Mouse (Mus musculus) embryonic facial prominence, embryonic 14.5 days (tissue): ENCODE measurements around the gene Rnf111. TPM values are rescaled to one million over a fixed set of nuclear protein-coding genes. Genes with fewer than 3 reads are reported as not detected.
"Not testable (repeated sequence)": the region's sequence is repeated elsewhere in the genome, so short reads cannot be mapped to it uniquely, and the experiment has no call there.

Experiments used
- ATAC-seq: fragments of 200-750 bp; cut with Nextera tagmentation; 2 replicates; pipeline ENCODE4 v1.8.0; 2017; ENCODE audit warnings: low read depth, moderate number of reproducible peaks, moderate TSS enrichment
- DNase-seq: peaks from one replicate; pipeline ENCODE4 v3.0.0-alpha.2; 2015; ENCODE audit warnings: low spot score
- H3K27ac ChIP-seq: fragments of 300-500 bp; sonication (generic); replicated peaks from 2 replicates; pipeline ENCODE4 v1.5.1; 2014; ENCODE audit warnings: low read depth, mild to moderate bottlenecking, low read length, moderate library complexity
- H3K27me3 ChIP-seq: fragments of 300-500 bp; sonication (generic); replicated peaks from 2 replicates; pipeline ENCODE4 v1.6.1; 2014; ENCODE audit warnings: low read length; ENCODE audit not compliant: control insufficient read depth, insufficient read depth
- H3K36me3 ChIP-seq: fragments of 300-500 bp; sonication (generic); 2 replicates; pipeline ENCODE4 v1.6.1; 2014; ENCODE audit warnings: low read length, mixed read lengths; ENCODE audit not compliant: control insufficient read depth, insufficient read depth
- H3K4me1 ChIP-seq: fragments of 300-500 bp; sonication (generic); 2 replicates; pipeline ENCODE4 v1.6.1; 2014; ENCODE audit warnings: antibody characterized with exemption, low read length; ENCODE audit not compliant: control insufficient read depth, insufficient read depth
- H3K4me2 ChIP-seq: fragments of 300-500 bp; sonication (generic); 2 replicates; pipeline ENCODE4 v1.6.1; 2014; ENCODE audit warnings: low read depth, mild to moderate bottlenecking, low read length, moderate library complexity, mixed read lengths
- H3K4me3 ChIP-seq: fragments of 300-500 bp; sonication (generic); 2 replicates; pipeline ENCODE4 v1.5.1; 2014; ENCODE audit warnings: low read depth, mild to moderate bottlenecking, low read length
- H3K9ac ChIP-seq: fragments of 300-500 bp; sonication (generic); 2 replicates; pipeline ENCODE4 v1.6.1; 2014; ENCODE audit warnings: low read depth, mild to moderate bottlenecking, low read length, moderate library complexity, mixed read lengths
- H3K9me3 ChIP-seq: fragments of 300-500 bp; sonication (generic); 2 replicates; pipeline ENCODE4 v1.6.1; 2016; ENCODE audit warnings: low read length; ENCODE audit not compliant: control insufficient read depth
- WGBS: fragments of 180-500 bp; shearing (Covaris S2); extraction: QIAGEN DNeasy Blood & Tissue Kit; methylation state at CpG from one replicate; pipeline ENCODE4 v1.1.7; 2014; 5-methylcytosine and 5-hydroxymethylcytosine counted together
- polyA plus RNA-seq: library from polyadenylated mRNA; unstranded; fragments of >200 nt; fragmentation: Nextera tagmentation; extraction: Ambion mirVana; gene quantifications from 2 replicates; pipeline ENCODE4 v1.2.1, GENCODE M21; 2014

The Rnf111 gene
- polyA plus RNA-seq, 1 experiment from 2014 or later = 24.6 TPM

DNA sequence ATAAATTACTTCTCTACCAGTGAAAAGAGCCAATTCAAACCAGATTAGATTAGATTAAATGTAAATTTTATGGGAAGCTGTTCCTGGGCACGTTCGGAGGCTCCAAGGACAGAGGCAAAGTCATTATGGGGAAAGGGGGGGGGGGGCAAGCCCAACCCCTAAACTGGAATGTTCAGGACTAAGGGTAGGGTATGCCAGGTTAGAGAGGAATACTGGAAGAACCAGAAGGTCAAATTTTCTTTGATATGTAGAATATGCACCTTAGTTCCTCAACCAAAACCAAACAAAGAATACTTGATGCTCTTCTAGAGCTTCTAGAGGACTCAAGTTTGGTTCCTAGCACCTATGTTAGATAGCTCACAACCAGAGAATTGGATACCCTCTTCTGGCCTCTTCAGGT, 16.1 kb downstream of the Rnf111 start:
- no peak overlapping the region for H3K9ac ChIP-seq
- no peaks in the 10 kb centered on the region for H3K9me3 ChIP-seq
- no peaks in the 10 kb centered on the region for H3K27me3 ChIP-seq
- 68% methylated on average over 2 of the region's 2 CpGs for WGBS
- DNase-seq = no peak
- H3K4me1 ChIP-seq = no peaks in the 10 kb centered on the region
- no peak overlapping the region for H3K4me2 ChIP-seq
- H3K27ac ChIP-seq = no peak overlapping the region
- H3K4me3 ChIP-seq = no peak overlapping the region
- peaks cover 10% of the 10 kb centered on the region; the same call in 1 of the 2 replicates for H3K36me3 ChIP-seq
- no peak for ATAC-seq

DNA sequence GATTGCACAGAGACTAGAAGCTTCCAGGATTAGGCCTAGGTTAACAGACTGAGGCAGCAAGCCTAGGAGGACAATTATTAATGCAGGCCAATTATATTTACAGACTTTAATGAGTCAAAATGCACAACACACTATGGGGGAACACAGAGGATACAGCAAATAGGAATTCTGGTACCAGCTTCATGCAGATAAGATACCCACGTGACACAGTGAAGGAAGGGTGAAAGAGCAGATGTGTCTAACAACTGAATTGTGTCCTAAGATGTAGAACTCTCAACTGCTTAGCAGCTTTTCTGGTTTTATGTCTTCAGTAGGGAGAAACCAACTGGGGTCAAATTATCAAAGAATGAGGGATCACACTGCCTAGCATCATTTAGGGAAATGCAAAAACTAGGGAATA, 17.7 kb downstream of the Rnf111 start:
- no peaks in the 10 kb centered on the region for H3K4me1 ChIP-seq
- DNase-seq (no peak), ATAC-seq (no peak)
- H3K27me3 ChIP-seq = no peaks in the 10 kb centered on the region
- WGBS = 84% methylated on average over 1 of the region's 1 CpGs
- no peak overlapping the region for H3K27ac ChIP-seq
- H3K9me3 ChIP-seq = no peaks in the 10 kb centered on the region
- peaks cover 8% of the 10 kb centered on the region; the same call in 1 of the 2 replicates for H3K36me3 ChIP-seq
- no peak overlapping the region for H3K4me3 ChIP-seq
- no peak overlapping the region for H3K4me2 ChIP-seq
- no peak overlapping the region for H3K9ac ChIP-seq

DNA sequence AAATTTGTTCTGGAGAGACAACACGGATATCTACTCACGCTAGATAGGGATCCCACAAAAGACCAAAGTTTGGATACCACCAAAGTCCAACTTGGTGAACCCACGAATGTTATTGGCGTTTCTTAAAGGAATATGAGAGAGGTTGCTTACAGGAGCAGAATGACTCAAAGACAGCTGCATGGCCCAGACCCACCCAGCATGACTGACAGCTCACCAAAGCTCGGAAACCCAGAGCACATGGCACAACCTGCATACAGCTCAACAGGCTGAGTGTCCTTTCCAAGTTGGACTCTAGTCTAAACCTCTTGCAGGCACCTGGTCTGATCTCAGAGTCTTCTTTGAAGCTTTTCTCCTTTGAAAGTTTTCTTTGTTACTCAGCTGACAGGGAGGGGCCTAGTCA, 20.0 kb downstream of the Rnf111 start:
- H3K9ac ChIP-seq = no peak overlapping the region
- ATAC-seq = no peak

DNA sequence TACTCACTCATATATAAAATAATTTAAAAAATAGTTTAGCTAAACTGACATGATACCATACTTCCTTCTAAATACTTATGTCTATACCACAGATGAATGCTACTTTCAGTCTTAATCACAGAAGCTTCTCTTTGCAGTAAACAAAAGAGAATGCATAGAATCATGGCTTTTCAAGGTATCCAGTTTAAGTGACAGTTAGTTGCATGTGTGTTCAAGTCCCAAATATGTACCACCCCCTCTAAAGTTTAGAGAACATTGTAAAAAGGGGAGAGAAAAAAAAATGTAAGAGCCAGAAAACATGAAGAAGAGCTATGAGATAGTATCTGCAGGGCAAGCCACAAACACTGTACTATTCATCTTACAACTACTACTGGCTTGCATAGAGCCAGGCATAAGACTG, 21.7 kb downstream of the Rnf111 start:
- Histone ChIP-seq H3K36me3 (no peaks in the 10 kb centered on the region), H3K4me2 (no peak overlapping the region), H3K4me3 (no peak overlapping the region), H3K9me3 (no peaks in the 10 kb centered on the region), H3K27ac (no peak overlapping the region), H3K4me1 (no peaks in the 10 kb centered on the region), H3K9ac (no peak overlapping the region), H3K27me3 (no peaks in the 10 kb centered on the region)
- DNase-seq (no peak), ATAC-seq (no peak)

More for the DNA sequence above, 20.0 kb downstream of the Rnf111 start:
- no peak overlapping the region for H3K4me3 ChIP-seq
- 0 out of 2 replicates have a peak, but pooled peaks cover 3% of the 10 kb centered on the region for H3K36me3 ChIP-seq
- no peaks in the 10 kb centered on the region for H3K27me3 ChIP-seq
- DNase-seq = no peak
- H3K9me3 ChIP-seq = no peaks in the 10 kb centered on the region
- H3K27ac ChIP-seq = no peak overlapping the region
- H3K4me1 ChIP-seq = no peaks in the 10 kb centered on the region
- 90% methylated on average over 5 of the region's 5 CpGs for WGBS
- H3K4me2 ChIP-seq = no peak overlapping the region

DNA sequence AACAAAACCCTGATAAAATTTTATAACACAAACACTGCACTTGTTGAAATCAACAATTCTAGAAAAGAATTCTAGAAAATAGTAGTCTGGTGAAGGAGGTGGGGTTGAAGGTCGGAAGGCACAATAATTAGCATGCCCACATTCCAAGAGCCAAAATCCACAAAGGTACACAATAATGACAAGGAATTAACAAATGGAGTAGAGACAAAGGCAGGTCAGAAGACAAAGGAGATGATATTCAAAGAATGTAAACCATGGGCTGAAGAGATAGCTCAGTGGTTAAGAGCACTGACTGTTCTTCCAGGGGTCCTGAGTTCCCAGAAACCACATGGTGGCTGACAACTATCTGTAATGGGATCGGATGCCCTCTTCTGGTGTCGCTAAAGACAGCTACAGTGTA, 26.3 kb downstream of the Rnf111 start:
- DNase-seq (no peak), ATAC-seq (no peak)
- Histone ChIP-seq H3K9ac (no peak overlapping the region), H3K4me3 (no peak overlapping the region), H3K27me3 (no peaks in the 10 kb centered on the region), H3K9me3 (no peaks in the 10 kb centered on the region), H3K36me3 (peaks cover 36% of the 10 kb centered on the region), H3K4me1 (no peaks in the 10 kb centered on the region), H3K27ac (no peak overlapping the region), H3K4me2 (no peak overlapping the region)
- 91% methylated on average over 3 of the region's 3 CpGs for WGBS

DNA sequence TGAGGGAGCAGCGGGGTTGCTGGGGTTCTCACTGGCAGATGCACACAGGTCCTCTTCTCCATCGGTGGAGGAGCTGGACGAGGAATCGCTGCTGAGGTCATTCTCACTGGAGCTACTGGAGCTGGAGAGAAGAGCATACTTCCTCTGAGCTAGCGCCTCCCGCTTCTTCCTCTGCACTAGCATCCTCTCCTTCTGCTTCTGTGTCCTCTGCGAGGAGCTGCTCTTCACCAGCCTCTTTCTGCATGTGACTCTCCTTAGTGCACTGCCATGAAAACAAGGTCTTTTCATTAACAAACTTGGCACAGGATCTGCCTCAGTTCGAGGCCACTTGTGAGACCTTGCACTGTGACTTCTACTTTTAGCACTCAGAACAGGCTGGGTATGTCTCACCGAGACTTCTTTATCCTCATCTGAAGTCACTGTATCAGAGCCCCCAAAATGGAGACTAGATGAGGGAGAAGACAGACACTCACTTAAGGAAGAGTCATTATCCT, 27.7 kb downstream of the Rnf111 start:
- H3K4me3 ChIP-seq = no peak overlapping the region
- no peak overlapping the region for H3K4me2 ChIP-seq
- ATAC-seq (no peak), DNase-seq (no peak)
- no peaks in the 10 kb centered on the region for H3K4me1 ChIP-seq
- H3K36me3 ChIP-seq = peaks cover 36% of the 10 kb centered on the region
- H3K27me3 ChIP-seq = no peaks in the 10 kb centered on the region
- H3K9me3 ChIP-seq = no peaks in the 10 kb centered on the region
- 98% methylated on average over 9 of the region's 9 CpGs for WGBS
- H3K9ac ChIP-seq = no peak overlapping the region
- H3K27ac ChIP-seq = no peak overlapping the region

DNA sequence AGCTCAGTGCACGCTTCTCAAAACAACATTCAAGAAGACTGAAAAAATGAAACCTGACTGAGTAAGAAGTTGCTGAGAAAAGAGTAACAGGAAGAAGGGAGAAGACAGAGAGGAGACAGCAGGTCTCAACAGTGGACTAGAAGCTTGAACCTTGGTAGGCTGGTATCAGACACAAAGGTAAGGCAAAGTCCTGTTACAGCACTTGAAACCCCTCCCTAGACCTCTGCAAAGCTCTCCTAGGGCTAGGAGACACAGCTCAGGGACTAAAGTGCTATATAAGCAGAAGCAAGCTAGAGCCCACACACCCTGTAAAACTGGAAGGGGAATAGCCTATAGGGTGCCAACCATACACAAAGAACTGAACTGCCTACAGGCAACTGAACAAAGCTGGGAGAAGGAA, 30.1 kb downstream of the Rnf111 start:
- Histone ChIP-seq H3K4me3 (no peak overlapping the region), H3K27me3 (no peaks in the 10 kb centered on the region), H3K4me2 (no peak overlapping the region), H3K36me3 (peaks cover 36% of the 10 kb centered on the region), H3K9ac (no peak overlapping the region), H3K4me1 (no peaks in the 10 kb centered on the region), H3K9me3 (no peaks in the 10 kb centered on the region), H3K27ac (no peak overlapping the region)
- 94% methylated on average over 1 of the region's 1 CpGs for WGBS
- no peak for DNase-seq
- no peak for ATAC-seq

DNA sequence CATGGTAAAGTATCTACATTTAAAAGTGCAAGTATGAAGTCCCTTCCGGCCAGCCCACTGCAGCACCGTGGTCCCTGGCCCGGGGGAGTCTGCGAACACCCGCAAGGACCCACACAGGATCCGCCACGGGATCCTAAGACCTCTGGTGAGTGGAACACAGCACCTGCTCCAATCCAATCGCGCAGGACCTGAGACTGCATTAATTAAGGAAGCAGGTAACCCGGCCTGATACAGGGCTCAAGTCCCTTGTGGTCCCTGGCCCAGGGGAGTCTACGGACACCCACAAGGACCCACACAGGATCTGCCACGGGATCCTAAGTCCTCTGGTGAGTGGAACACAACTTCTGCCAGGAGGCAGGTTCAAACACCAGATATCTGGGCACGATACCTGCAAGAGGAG, 40.4 kb downstream of the Rnf111 start:
- not testable (repeated sequence) for H3K4me3 ChIP-seq, H3K4me1 ChIP-seq, H3K9ac ChIP-seq, H3K4me2 ChIP-seq, DNase-seq, H3K27ac ChIP-seq, H3K9me3 ChIP-seq, ATAC-seq, H3K27me3 ChIP-seq
- peaks cover 29% of the 10 kb centered on the region for H3K36me3 ChIP-seq
- WGBS = 97% methylated on average over 13 of the region's 13 CpGs

DNA sequence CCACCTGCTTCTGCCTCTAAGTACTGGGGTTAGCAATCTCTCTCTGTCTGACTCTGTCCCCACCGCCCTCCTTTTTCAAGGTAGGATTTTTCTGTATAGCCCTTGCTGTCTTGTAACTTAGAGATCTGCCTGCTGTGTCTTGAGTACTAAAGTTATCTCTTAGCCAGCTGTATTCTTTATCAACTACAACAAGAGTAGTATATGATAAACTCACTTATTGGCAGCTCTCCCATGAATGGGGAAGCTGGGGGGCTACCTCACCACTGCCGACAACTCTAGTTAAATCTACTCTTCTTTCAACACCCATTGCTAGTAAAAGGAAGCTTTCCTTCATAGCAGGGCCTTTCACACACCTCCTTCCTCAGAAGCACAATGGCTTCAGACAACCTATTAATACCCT, 51.2 kb downstream of the Rnf111 start:
- Histone ChIP-seq H3K27me3 (no peaks in the 10 kb centered on the region), H3K4me1 (no peaks in the 10 kb centered on the region), H3K9me3 (no peaks in the 10 kb centered on the region), H3K4me2 (no peak overlapping the region), H3K4me3 (no peak overlapping the region), H3K27ac (no peak overlapping the region), H3K9ac (no peak overlapping the region), H3K36me3 (peaks cover 79% of the 10 kb centered on the region)
- DNase-seq (no peak), ATAC-seq (no peak)
- WGBS = 93% methylated on average over 2 of the region's 2 CpGs
